Mouse (Mus musculus) bone marrow, adult 2 months (tissue): ENCODE results near the gene Atp5j2.

Experiments
- CTCF ChIP-seq: fragments of 200-500 bp; IDR thresholded peaks from 2 replicates; pipeline ENCODE4 v1.5.1; 2011; ENCODE audit warnings: low read length, control low read depth; ENCODE audit not compliant: control insufficient read depth, insufficient read depth
- POLR2A ChIP-seq: fragments of 200-500 bp; IDR thresholded peaks from 2 replicates; pipeline ENCODE4 v1.6.1; 2011; ENCODE audit warnings: low read depth, mild to moderate bottlenecking, control low read depth, low read length, borderline replicate concordance; ENCODE audit not compliant: control insufficient read depth

GRCm38 (mm10) chr5:145230641-145231040 is 38.8 kb upstream of the Atp5j2 start:
- TF ChIP-seq CTCF (no peak), POLR2A (no peak)
